Mouse (Mus musculus) C2C12 (cell line): ENCODE results near the gene Hrnr. TPM values are rescaled to one million over a fixed set of nuclear protein-coding genes. Genes with fewer than 3 reads are reported as not detected.

Source experiments
- H3K27me3 ChIP-seq: one replicate; pipeline ENCODE4 v1.6.1; 2011; ENCODE audit not compliant: control insufficient read depth, insufficient read depth, insufficient read length
- H3K36me3 ChIP-seq: one replicate; pipeline ENCODE4 v1.6.1; 2011; ENCODE audit not compliant: control insufficient read depth, insufficient read depth
- H3K4me3 ChIP-seq: one replicate; pipeline ENCODE4 v1.5.1; 2011; ENCODE audit warnings: mild to moderate bottlenecking, control low read depth; ENCODE audit not compliant: poor library complexity, insufficient read depth, severe bottlenecking
- H3K79me2 ChIP-seq: one replicate; pipeline ENCODE4 v1.6.1; 2011; ENCODE audit not compliant: control insufficient read depth, insufficient read depth
- H3K79me3 ChIP-seq: one replicate; pipeline ENCODE4 v1.6.1; 2011; ENCODE audit warnings: low read depth, control low read depth
- H3ac ChIP-seq: one replicate; pipeline ENCODE3; 2011; ENCODE audit warnings: low read depth; ENCODE audit not compliant: control insufficient read depth, insufficient read length
- CEBPB ChIP-seq: IDR thresholded peaks from one replicate; pipeline ENCODE4 v1.6.1; 2011; ENCODE audit warnings: low read depth, mild to moderate bottlenecking, control low read depth, moderate library complexity
- CTCF ChIP-seq: IDR thresholded peaks from one replicate; pipeline ENCODE4 v1.5.1; 2011; ENCODE audit not compliant: control insufficient read depth, insufficient read depth, insufficient read length
- FOSL1 ChIP-seq: IDR thresholded peaks from one replicate; pipeline ENCODE4 v1.8.0; 2011; ENCODE audit warnings: mild to moderate bottlenecking, low read length; ENCODE audit not compliant: poor library complexity, insufficient read depth, severe bottlenecking
- MAX ChIP-seq: IDR thresholded peaks from one replicate; pipeline ENCODE4 v1.6.1; 2011; ENCODE audit warnings: mild to moderate bottlenecking, control low read depth
- MYOD1 ChIP-seq: IDR thresholded peaks from one replicate; pipeline ENCODE4 v1.6.1; 2011; ENCODE audit warnings: low read depth; ENCODE audit not compliant: control insufficient read depth, insufficient read length
- MYOG ChIP-seq: IDR thresholded peaks from one replicate; pipeline ENCODE4 v1.6.1; 2011; ENCODE audit not compliant: control insufficient read depth, insufficient read length; ENCODE audit errors: extremely low read depth
- USF1 ChIP-seq: IDR thresholded peaks from one replicate; pipeline ENCODE4 v1.6.1; 2011; ENCODE audit warnings: low read depth, mild to moderate bottlenecking, control low read depth, moderate library complexity
- polyA plus RNA-seq: library from polyadenylated mRNA; unstranded; fragments of >200 nt; fragmentation: generic; extraction: Trizol; gene quantifications from one replicate; pipeline ENCODE4 v1.2.1, GENCODE M21; 2012; ENCODE audit warnings: missing spikeins

Hrnr gene
- polyA plus RNA-seq, 1 experiment, result not detected

DNA sequence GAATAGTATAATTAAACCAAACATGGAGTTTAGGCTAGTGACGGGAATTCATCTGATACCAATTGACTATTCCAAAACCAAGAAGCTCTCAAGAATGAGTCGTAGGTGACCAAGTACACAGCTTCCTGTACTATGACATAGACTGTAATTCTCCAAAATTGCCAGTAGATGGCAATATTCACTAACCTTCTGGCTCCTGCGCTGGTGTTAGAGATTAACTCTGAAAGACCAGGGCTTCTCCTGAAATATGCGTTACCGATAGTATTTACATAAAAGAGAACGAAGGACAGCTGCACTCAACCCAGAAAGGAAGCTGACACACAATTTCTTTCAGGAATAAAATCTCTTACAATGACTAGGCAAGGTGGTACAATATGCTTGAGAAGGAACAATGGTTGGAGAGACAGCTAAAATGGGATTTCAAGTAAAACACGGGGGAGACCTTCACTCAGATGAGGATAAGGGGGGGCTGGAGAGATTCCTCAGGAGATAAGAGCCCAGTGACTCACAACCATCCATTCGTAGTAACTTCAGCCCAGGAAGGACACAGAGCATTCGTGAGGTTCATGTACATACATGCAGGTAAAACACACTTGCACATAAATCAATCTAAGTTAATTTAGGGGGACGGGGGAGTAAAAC, 42.5 kb downstream of the Hrnr start:
- Histone ChIP-seq H3K27me3 (peaks cover 5% of the 10 kb centered on the region), H3ac (no peak overlapping the region), H3K79me3 (no peaks in the 10 kb centered on the region), H3K79me2 (no peaks in the 10 kb centered on the region), H3K36me3 (no peaks in the 10 kb centered on the region), H3K4me3 (no peak overlapping the region)
- no peak for TF ChIP-seq MYOD1
- no peak for TF ChIP-seq USF1
- TF ChIP-seq CTCF, result peak; percentile 42
- no peak for TF ChIP-seq MYOG

DNA sequence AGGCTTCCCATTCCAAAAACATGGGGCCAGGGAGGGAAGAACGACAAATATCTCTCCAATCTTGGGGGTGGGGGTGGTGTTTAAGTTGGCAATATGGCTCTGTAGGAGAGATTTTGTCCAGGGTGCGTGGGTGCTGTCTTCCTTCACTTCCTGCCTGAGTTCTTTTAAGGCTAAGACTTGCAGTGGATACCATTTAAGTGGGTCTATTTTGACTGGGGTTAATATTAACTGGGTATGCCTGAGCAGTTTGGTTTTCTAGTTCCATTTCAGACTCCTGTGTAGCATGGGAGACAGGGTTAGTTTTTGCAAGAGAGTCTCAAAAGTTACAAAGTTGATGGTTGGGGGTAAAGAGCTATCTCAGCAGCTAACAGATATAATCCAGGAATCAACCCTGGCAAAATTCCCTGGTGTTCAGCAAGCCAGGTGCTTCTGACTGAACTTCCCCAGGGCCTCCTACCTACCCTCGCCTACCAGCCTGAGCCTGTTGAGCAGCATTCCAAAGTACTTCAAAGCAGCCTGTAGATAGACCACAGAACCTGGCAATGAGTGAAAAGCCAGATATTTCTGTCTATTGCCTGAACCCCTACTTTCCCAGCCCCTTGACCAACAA, 47.5 kb downstream of the Hrnr start:
- no peaks in the 10 kb centered on the region for H3K36me3 ChIP-seq
- H3K79me2 ChIP-seq, result no peaks in the 10 kb centered on the region
- H3K4me3 ChIP-seq, result no peak overlapping the region
- peaks cover 5% of the 10 kb centered on the region for H3K27me3 ChIP-seq
- H3ac ChIP-seq, result no peak overlapping the region
- TF ChIP-seq MAX (no peak), CEBPB (no peak), CTCF (no peak), MYOD1 (no peak), USF1 (no peak), FOSL1 (no peak), MYOG (no peak)
- no peaks in the 10 kb centered on the region for H3K79me3 ChIP-seq

DNA sequence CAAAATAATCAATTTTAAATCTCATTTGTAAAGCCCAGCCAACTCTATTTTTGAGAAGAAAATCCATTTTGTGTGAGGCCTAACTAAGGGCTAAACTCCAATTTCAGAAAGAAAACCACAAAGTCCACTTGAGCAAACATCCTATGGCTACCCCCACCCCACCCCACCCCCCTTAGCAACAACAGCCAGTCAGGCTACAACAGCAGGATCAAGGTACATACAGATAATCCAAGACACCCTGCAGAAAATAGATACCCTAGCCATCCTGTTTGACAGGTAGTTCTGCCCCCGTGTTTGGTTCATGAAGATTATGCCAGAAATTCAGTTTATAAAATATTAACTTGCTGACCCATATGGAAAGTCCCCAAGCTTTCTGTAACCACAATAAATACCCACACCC, 48.6 kb downstream of the Hrnr start:
- no peaks in the 10 kb centered on the region for H3K79me3 ChIP-seq
- H3K4me3 ChIP-seq, result no peak overlapping the region
- H3K27me3 ChIP-seq, result peaks cover 5% of the 10 kb centered on the region
- TF ChIP-seq CTCF (no peak), FOSL1 (no peak), MAX (no peak), MYOG (no peak), MYOD1 (no peak), CEBPB (no peak)
- H3K36me3 ChIP-seq, result no peaks in the 10 kb centered on the region
- no peak overlapping the region for H3ac ChIP-seq
- H3K79me2 ChIP-seq, result no peaks in the 10 kb centered on the region

- Histone ChIP-seq H3K4me3 (no peak overlapping the region), H3K36me3 (no peaks in the 10 kb centered on the region), H3K79me2 (no peaks in the 10 kb centered on the region), H3K27me3 (no peaks in the 10 kb centered on the region), H3K79me3 (no peaks in the 10 kb centered on the region), H3ac (no peak overlapping the region)
- TF ChIP-seq MYOG (no peak), MAX (no peak), MYOD1 (no peak), USF1 (no peak), CEBPB (no peak), FOSL1 (no peak)
Measured at GRCm38 (mm10) chr3:93373416-93373815, 53.9 kb downstream of the Hrnr start.

DNA sequence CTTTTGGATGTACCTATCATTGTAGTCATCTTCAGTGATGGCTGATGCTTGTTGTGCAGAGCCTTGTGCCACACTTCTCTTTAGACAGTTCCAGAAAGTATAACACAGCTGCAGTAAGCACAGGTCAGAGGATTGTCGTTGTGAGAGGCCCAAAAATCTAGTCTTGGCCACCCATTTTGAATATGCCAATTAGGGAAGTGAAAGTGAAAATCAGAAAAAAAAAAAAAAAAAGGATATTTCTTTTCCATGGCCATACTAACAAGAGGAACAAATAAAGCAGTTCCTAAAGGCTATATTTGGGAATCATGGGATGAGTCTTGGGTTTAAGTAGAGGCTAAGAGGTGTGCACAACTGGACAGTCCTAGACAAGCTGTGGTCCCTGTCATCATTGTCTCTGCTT, 55.6 kb downstream of the Hrnr start:
- TF ChIP-seq USF1 (no peak), FOSL1 (no peak), CTCF (no peak), MYOG (no peak), MAX (no peak), MYOD1 (no peak), CEBPB (no peak)
- no peak overlapping the region for H3K4me3 ChIP-seq

GRCm38 (mm10) chr3:93375601-93376000, 56.1 kb downstream of the Hrnr start:
- H3K4me3 ChIP-seq, result no peak overlapping the region
- no peaks in the 10 kb centered on the region for H3K79me3 ChIP-seq
- no peaks in the 10 kb centered on the region for H3K79me2 ChIP-seq
- no peak for TF ChIP-seq CTCF
- TF ChIP-seq USF1, result no peak
- no peak overlapping the region for H3ac ChIP-seq
- H3K27me3 ChIP-seq, result no peaks in the 10 kb centered on the region
- no peaks in the 10 kb centered on the region for H3K36me3 ChIP-seq

More for the DNA sequence above, 55.6 kb downstream of the Hrnr start:
- Histone ChIP-seq H3K79me3 (no peaks in the 10 kb centered on the region), H3ac (no peak overlapping the region), H3K36me3 (no peaks in the 10 kb centered on the region), H3K79me2 (no peaks in the 10 kb centered on the region), H3K27me3 (no peaks in the 10 kb centered on the region)
